Mouse (Mus musculus): ENCODE results near the gene Msantd3. TPM values are rescaled to one million over a fixed set of nuclear protein-coding genes. Genes with fewer than 3 reads are reported as not detected.

Msantd3 gene
- polyA plus RNA-seq, 1 experiment, result 4.6 TPM

- Histone ChIP-seq H3K27me3 (replicated peaks; ENCODE audit: control insufficient read depth, insufficient read depth, low read length) (no peaks in the 10 kb centered on the region), H3K4me3 (ENCODE audit: insufficient read depth, low read depth, low read length) (no peak overlapping the region), H3K4me1 (ENCODE audit: control insufficient read depth, insufficient read depth, low read length) (no peaks in the 10 kb centered on the region), H3K27ac (ENCODE audit: insufficient read depth, low read depth, low read length) (no peak overlapping the region), H3K36me3 (ENCODE audit: control insufficient read depth, insufficient read depth, low read length) (no peaks in the 10 kb centered on the region)
- TF ChIP-seq CTCF (conservative IDR thresholded peaks at IDR 0.05; ENCODE audit: insufficient read depth, insufficient read length, low read depth, low read length), result no peak
- no peak for TF ChIP-seq POLR2A (IDR thresholded peaks at IDR 0.05; ENCODE audit: low read depth, low read length)
- 96% methylated on average over 7 of the region's 7 CpGs for WGBS
- no peak for DNase-seq
Measured at GRCm38 (mm10) chr4:48596111-48596510, 56.4 kb downstream of the Msantd3 start.

GRCm38 (mm10) chr4:48605650-48606049, 65.9 kb downstream of the Msantd3 start:
- 95% methylated on average over 3 of the region's 3 CpGs for WGBS

GRCm38 (mm10) chr4:48609485-48609884, 69.8 kb downstream of the Msantd3 start:
- Histone ChIP-seq H3K4me1 (ENCODE audit: control insufficient read depth, insufficient read depth, low read length) (no peaks in the 10 kb centered on the region), H3K4me3 (ENCODE audit: insufficient read depth, low read depth, low read length) (no peak overlapping the region), H3K27ac (ENCODE audit: insufficient read depth, low read depth, low read length) (no peak overlapping the region), H3K36me3 (ENCODE audit: control insufficient read depth, insufficient read depth, low read length) (no peaks in the 10 kb centered on the region), H3K27me3 (replicated peaks; ENCODE audit: control insufficient read depth, insufficient read depth, low read length) (no peaks in the 10 kb centered on the region)
- no peak for DNase-seq
- WGBS, result 93% methylated on average over 9 of the region's 9 CpGs
- no peak for TF ChIP-seq POLR2A (IDR thresholded peaks at IDR 0.05; ENCODE audit: low read depth, low read length)
- no peak for TF ChIP-seq CTCF (conservative IDR thresholded peaks at IDR 0.05; ENCODE audit: insufficient read depth, insufficient read length, low read depth, low read length)

More at GRCm38 (mm10) chr4:48605650-48606049, 65.9 kb downstream of the Msantd3 start:
- no peak for TF ChIP-seq CTCF (conservative IDR thresholded peaks at IDR 0.05; ENCODE audit: insufficient read depth, insufficient read length, low read depth, low read length)
- TF ChIP-seq POLR2A (IDR thresholded peaks at IDR 0.05; ENCODE audit: low read depth, low read length), result no peak
- Histone ChIP-seq H3K36me3 (ENCODE audit: control insufficient read depth, insufficient read depth, low read length) (no peaks in the 10 kb centered on the region), H3K27ac (ENCODE audit: insufficient read depth, low read depth, low read length) (no peak overlapping the region), H3K4me3 (ENCODE audit: insufficient read depth, low read depth, low read length) (no peak overlapping the region), H3K4me1 (ENCODE audit: control insufficient read depth, insufficient read depth, low read length) (no peaks in the 10 kb centered on the region), H3K27me3 (replicated peaks; ENCODE audit: control insufficient read depth, insufficient read depth, low read length) (no peaks in the 10 kb centered on the region)
- no peak for DNase-seq

- H3K4me1 ChIP-seq (ENCODE audit: control insufficient read depth, insufficient read depth, low read length), result no peaks in the 10 kb centered on the region
- 78% methylated on average over 6 of the region's 6 CpGs for WGBS
- H3K36me3 ChIP-seq (ENCODE audit: control insufficient read depth, insufficient read depth, low read length), result no peaks in the 10 kb centered on the region
- TF ChIP-seq POLR2A (IDR thresholded peaks at IDR 0.05; ENCODE audit: low read depth, low read length) (no peak), CTCF (conservative IDR thresholded peaks at IDR 0.05; ENCODE audit: insufficient read depth, insufficient read length, low read depth, low read length) (no peak)
- H3K27ac ChIP-seq (ENCODE audit: insufficient read depth, low read depth, low read length), result no peak overlapping the region
- no peak overlapping the region for H3K4me3 ChIP-seq (ENCODE audit: insufficient read depth, low read depth, low read length)
- no peaks in the 10 kb centered on the region for H3K27me3 ChIP-seq (replicated peaks; ENCODE audit: control insufficient read depth, insufficient read depth, low read length)
- DNase-seq, result no peak
Measured at GRCm38 (mm10) chr4:48610251-48610650, 70.5 kb downstream of the Msantd3 start.

Other genes with a start within 250 kb of the Msantd3 start
- gene Tex10, start 66.5 kb upstream of the Msantd3 start, polyA plus RNA-seq (2012; rRNA removed), result 5.7 and 9.4 TPM in 2 replicates
- gene Tmeff1, start 45.2 kb downstream of the Msantd3 start, polyA plus RNA-seq (2012; rRNA removed), result 0.88 and 1.3 TPM in 2 replicates
- 0.38 TPM in 1 of 2 replicates, not detected in the other for gene Cavin4, start 123.6 kb downstream of the Msantd3 start, polyA plus RNA-seq (2012; rRNA removed)

Data from kidney, adult 2 months (tissue).